Mouse (Mus musculus): ENCODE measurements around the gene Fbxo24. TPM values are rescaled to one million over a fixed set of nuclear protein-coding genes. Genes with fewer than 3 reads are reported as not detected.

Fbxo24 gene
- total RNA-seq, 2 experiments from 2014 or later, result 0.51 to 1.2 TPM

GRCm38 (mm10) chr5:137600619-137601364 is 28.0 kb downstream of the Fbxo24 start, which contains the start of gene Mospd3:
Gene Mospd3, minus strand, starts transcription at chr5:137601058.
- DNase-seq, result peak; percentile 98

GRCm38 (mm10) chr5:137600281-137600618 is 28.6 kb downstream of the Fbxo24 start:
- DNase-seq, result no peak

- no peak for DNase-seq
These were observed 29.2 kb downstream of the Fbxo24 start for GRCm38 (mm10) chr5:137599600-137599999.

- no peak for DNase-seq
These were observed 30.5 kb downstream of the Fbxo24 start for GRCm38 (mm10) chr5:137598100-137598826.

- no peak for DNase-seq
These were observed 31.2 kb downstream of the Fbxo24 start for GRCm38 (mm10) chr5:137597625-137598024.

GRCm38 (mm10) chr5:137596601-137597261 is 32.1 kb downstream of the Fbxo24 start:
- DNase-seq, result no peak

GRCm38 (mm10) chr5:137595921-137596320 is 32.9 kb downstream of the Fbxo24 start:
- no peak for DNase-seq

GRCm38 (mm10) chr5:137590507-137590906 is 38.3 kb downstream of the Fbxo24 start:
- no peak for DNase-seq

GRCm38 (mm10) chr5:137584976-137585375 is 43.8 kb downstream of the Fbxo24 start:
- DNase-seq, result peak; percentile 86

GRCm38 (mm10) chr5:137583670-137584169 is 45.1 kb downstream of the Fbxo24 start:
- peak; percentile 26 for DNase-seq

- DNase-seq, result no peak
These were observed 46.1 kb downstream of the Fbxo24 start for GRCm38 (mm10) chr5:137582702-137583101.

GRCm38 (mm10) chr5:137580246-137580645 is 48.6 kb downstream of the Fbxo24 start:
- DNase-seq, result peak; percentile 38

- peak; percentile 70 for DNase-seq
These were observed 54.3 kb downstream of the Fbxo24 start for GRCm38 (mm10) chr5:137574470-137574901.

GRCm38 (mm10) chr5:137570691-137571586 is 57.9 kb downstream of the Fbxo24 start:
- no peak for DNase-seq

GRCm38 (mm10) chr5:137570181-137570580 is 58.6 kb downstream of the Fbxo24 start:
- no peak for DNase-seq

- peak; percentile 79 for DNase-seq
These were observed 59.1 kb downstream of the Fbxo24 start, which contains the start of gene Tfr2 for GRCm38 (mm10) chr5:137569665-137570064. Gene Tfr2, plus strand, starts transcription at chr5:137569840.

- DNase-seq, result no peak
These were observed 59.8 kb downstream of the Fbxo24 start for GRCm38 (mm10) chr5:137569031-137569430.

GRCm38 (mm10) chr5:137568223-137568798 is 60.5 kb downstream of the Fbxo24 start:
- peak; percentile 32 for DNase-seq

GRCm38 (mm10) chr5:137566416-137566815 is 62.4 kb downstream of the Fbxo24 start:
- no peak for DNase-seq

GRCm38 (mm10) chr5:137565744-137566143 is 63.1 kb downstream of the Fbxo24 start:
- DNase-seq, result no peak

GRCm38 (mm10) chr5:137562965-137563364 is 65.8 kb downstream of the Fbxo24 start:
- DNase-seq, result no peak
